ENCODE assay signal across 8 mouse cellular contexts in the genomic region with DNA sequence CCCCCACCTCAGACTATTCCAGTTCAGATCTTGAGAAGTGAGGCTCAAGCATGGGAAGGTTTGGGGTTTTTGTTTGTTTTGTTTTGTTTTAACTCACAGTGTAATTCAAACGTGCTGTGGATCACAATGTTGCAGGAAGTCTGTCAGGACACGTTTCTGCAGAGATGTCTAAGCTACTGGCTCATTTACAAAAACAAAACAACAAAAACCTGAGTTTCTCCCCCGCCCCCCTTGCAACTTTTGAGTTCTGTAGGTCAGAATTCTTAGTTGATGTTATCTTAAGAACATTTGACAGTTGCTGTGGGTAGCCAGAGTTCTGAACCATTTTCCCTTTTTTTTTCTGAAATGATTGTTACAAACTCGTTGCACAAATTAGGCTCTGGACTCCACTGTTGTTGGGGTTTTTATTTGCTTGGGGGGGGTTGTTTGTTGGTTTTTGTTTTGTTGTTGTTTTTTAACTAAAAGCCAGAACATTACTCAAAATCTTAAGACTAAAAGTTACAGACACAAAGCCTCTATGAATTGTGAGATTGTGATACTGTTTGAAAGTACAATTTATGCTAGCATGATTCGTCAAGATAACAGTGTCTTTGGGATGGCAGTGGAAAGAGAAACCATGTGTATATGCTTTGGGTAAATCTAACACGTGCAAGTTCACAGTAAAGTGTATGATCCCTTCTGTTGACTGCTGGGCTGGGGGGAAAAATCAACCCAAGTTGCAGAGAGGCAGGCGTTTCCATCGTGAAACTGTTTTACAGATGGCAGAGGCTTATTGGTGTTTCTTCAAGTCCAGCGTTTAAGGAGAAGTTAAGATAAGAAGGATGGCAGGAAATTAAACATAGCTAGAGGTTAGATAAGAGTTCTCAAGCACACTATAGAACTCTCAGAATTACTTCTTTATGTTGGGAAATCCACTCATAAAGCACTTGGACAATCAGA. TPM values are rescaled to one million over a fixed set of nuclear protein-coding genes. Genes with fewer than 3 reads are reported as not detected.
DNase-seq lines count a peak whose midpoint lies in the region; ATAC-seq and TF ChIP-seq lines count a peak whose summit lies in the region.

No protein-coding gene starts in this region.

- H3K36me3 ChIP-seq in C2C12 (ENCODE audit: control insufficient read depth, insufficient read depth), result no peaks in the 10 kb centered on the region
- H3K36me3 ChIP-seq in forebrain, embryonic 15.5 days, result no peaks in the 10 kb centered on the region
- no peaks in the 10 kb centered on the region for H3K36me3 ChIP-seq in liver, embryonic 16.5 days (ENCODE audit: control insufficient read depth, insufficient read depth)

- peaks cover 9% of the 10 kb centered on the region for H3K79me2 ChIP-seq in C2C12 (ENCODE audit: control insufficient read depth, insufficient read depth)

- 18% methylated on average over 9 of the region's 9 CpGs for WGBS in forebrain, embryonic 15.5 days
- WGBS in liver, embryonic 16.5 days (ENCODE audit: insufficient replicate concordance), result 18% methylated on average over 9 of the region's 9 CpGs

- peak overlapping the region; percentile 79 for H3K27ac ChIP-seq in gastrocnemius, adult 2 months
- peak overlapping the region; percentile 89 for H3K27ac ChIP-seq in forebrain, embryonic 15.5 days (replicated peaks)
- peak overlapping the region; percentile 47; the same call in 1 of the 2 replicates for H3K27ac ChIP-seq in liver, embryonic 16.5 days (ENCODE audit: low read length)

- intact Hi-C loops in gastrocnemius, adult 2 months (cut with DNase I), result loop anchor here (10.0 kb wide), 1 partner anchor 344 kb away; a partner anchor contains a TSS

- H3K4me1 ChIP-seq in forebrain, embryonic 15.5 days, result peaks cover 26% of the 10 kb centered on the region
- peaks cover 6% of the 10 kb centered on the region; the same call in 1 of the 2 replicates for H3K4me1 ChIP-seq in liver, embryonic 16.5 days (ENCODE audit: control insufficient read depth, low read depth, low read length)

- H3K9me3 ChIP-seq in forebrain, embryonic 15.5 days, result no peaks in the 10 kb centered on the region
- H3K9me3 ChIP-seq in liver, embryonic 16.5 days (replicated peaks; ENCODE audit: control insufficient read depth, low read length), result no peaks in the 10 kb centered on the region

- no peak for DNase-seq in gastrocnemius, adult 2 months
- no peak for DNase-seq in gastrocnemius, adult 18-20 months (ENCODE audit: low spot score)
- DNase-seq in spleen, postnatal 36 days (ENCODE audit: low spot score in 2 of 2), result no peak
- DNase-seq in yolk sac, embryonic 10.5 days (ENCODE audit: low spot score), result no peak

- peaks cover 3% of the 10 kb centered on the region for H3K79me3 ChIP-seq in C2C12 (ENCODE audit: low read depth)

- peak overlapping the region; percentile 55 for H3K9ac ChIP-seq in forebrain, embryonic 15.5 days (replicated peaks)
- peak overlapping the region; percentile 63 for H3K9ac ChIP-seq in liver, embryonic 16.5 days (ENCODE audit: low read depth, low read length)

- peak overlapping the region; percentile 40 for H3K4me2 ChIP-seq in forebrain, embryonic 15.5 days (replicated peaks)
- H3K4me2 ChIP-seq in liver, embryonic 16.5 days (ENCODE audit: low read depth, low read length), result peak overlapping the region; percentile 74

- H3K4me3 ChIP-seq in gastrocnemius, adult 2 months, result peak overlapping the region; percentile 83
- peak overlapping the region; percentile 46 for H3K4me3 ChIP-seq in C2C12 (ENCODE audit: insufficient read depth, poor library complexity, severe bottlenecking)
- peak overlapping the region; percentile 55 for H3K4me3 ChIP-seq in forebrain, embryonic 15.5 days
- H3K4me3 ChIP-seq in liver, embryonic 16.5 days (ENCODE audit: low read depth, low read length), result peak overlapping the region; percentile 75

- H3ac ChIP-seq in C2C12 (ENCODE audit: control insufficient read depth, insufficient read length, low read depth), result peak overlapping the region; percentile 79

- H3K27me3 ChIP-seq in C2C12 (ENCODE audit: control insufficient read depth, insufficient read depth, insufficient read length), result no peaks in the 10 kb centered on the region
- no peaks in the 10 kb centered on the region for H3K27me3 ChIP-seq in forebrain, embryonic 15.5 days
- H3K27me3 ChIP-seq in liver, embryonic 16.5 days (ENCODE audit: control insufficient read depth, insufficient read depth, low read depth, low read length), result no peaks in the 10 kb centered on the region

- no peak for TF ChIP-seq CTCF in gastrocnemius, adult 2 months (IDR thresholded peaks at IDR 0.05)
- TF ChIP-seq CTCF in C2C12 (IDR thresholded peaks at IDR 0.05; ENCODE audit: control insufficient read depth, insufficient read depth, insufficient read length), result no peak

- no peak for ATAC-seq in forebrain, embryonic 15.5 days (replicated peaks)
- ATAC-seq in liver, embryonic 16.5 days (ENCODE audit: low read depth), result no peak
- ATAC-seq in granulocyte monocyte progenitor cell, adult 5-6 weeks (replicated peaks; ENCODE audit: poor library complexity, severe bottlenecking), result no peak

TF ChIP-seq in C2C12, 6 proteins besides CTCF, POLR2A, EP300 and RAD21:
- TF ChIP-seq CEBPB (IDR thresholded peaks at IDR 0.05; ENCODE audit: low read depth) (no peak), FOSL1 (IDR thresholded peaks at IDR 0.05; ENCODE audit: insufficient read depth, low read length, poor library complexity, severe bottlenecking) (no peak), MAX (IDR thresholded peaks at IDR 0.05) (no peak)

RNA-seq across cellular contexts. Expression of a gene that starts 0.8 kb away (rescaled TPM):
- total RNA-seq in gastrocnemius, adult 2 months (2021), result 1 to 10 TPM; 1.5 to 1.7 TPM
- total RNA-seq in gastrocnemius, adult 18-20 months (2021), result 1 to 10 TPM in 1 of 2 experiments, under 1 TPM in 1; 0.97 to 1.3 TPM
- 8.0 TPM for polyA plus RNA-seq in C2C12 (2012; fragmentation: generic; extraction: Trizol)
- polyA plus RNA-seq in forebrain, embryonic 15.5 days (2015; fragmentation: Nextera tagmentation; extraction: Ambion mirVana), result 11.0 and 11.4 TPM in 2 replicates
- polyA plus RNA-seq in liver, embryonic 16.5 days (2015; fragmentation: Nextera tagmentation; extraction: Ambion mirVana), result 3.8 and 4.3 TPM in 2 replicates
- 15.9 and 21.1 TPM in 2 replicates for total RNA-seq in granulocyte monocyte progenitor cell, adult 5-6 weeks (2014; fragmentation: Nextera tagmentation)
- 7.4 and 8.1 TPM in 2 replicates for total RNA-seq in granulocyte monocyte progenitor cell, adult 5-6 weeks (2017)
